10 mouse cellular contexts compared by ENCODE assay signal in the genomic region with DNA sequence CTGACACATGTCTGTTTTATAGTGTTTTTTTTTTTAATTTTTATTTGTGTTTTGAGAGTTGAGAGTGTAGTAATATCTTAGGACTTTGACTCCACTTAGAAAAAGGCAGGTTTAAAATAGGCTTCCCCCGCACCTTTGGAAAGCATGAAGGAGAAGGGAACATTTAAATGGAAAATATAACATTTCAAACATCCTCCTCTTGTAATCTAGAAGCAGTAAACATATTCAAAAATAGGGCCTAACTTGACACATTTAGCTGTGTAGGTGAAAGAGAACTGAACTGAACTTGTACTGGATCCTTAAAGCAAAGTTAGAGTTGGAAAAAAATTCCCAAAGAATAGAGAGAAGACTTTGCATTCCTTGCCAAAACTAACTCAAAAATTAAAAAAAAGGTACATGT.
"Had no signal": no experiment of that assay in that cellular context is flagged by ENCODE, and none has a peak within 500 bp of the region (broad histone marks: within the 10 kb centered on the region; RNA-seq: fewer than 3 reads in every experiment).

No protein-coding gene starts in this region.

- DNase-seq: lung, adult 18-20 months; lung, postnatal 10 days; lung, postnatal 4 days; retina, postnatal 1 day; right cerebral cortex, postnatal 25 days; right cerebral cortex, postnatal 4 days; spleen, adult 18-20 months; thymus, adult 2 months; thymus, postnatal 25 days; thymus, postnatal 4 days had no signal
